In genomic region chr2:30899397-30900069, GRCm38 (mm10) we compare ENCODE assay signal across 31 mouse cellular contexts. TPM values are rescaled to one million over a fixed set of nuclear protein-coding genes. Genes with fewer than 3 reads are reported as not detected.
A peak's percentile ranks its signal among the peaks of the same experiment; 100 is the strongest.
DNase-seq lines count a peak whose midpoint lies in the region; ATAC-seq and TF ChIP-seq lines count a peak whose summit lies in the region.
"Had no signal": no experiment of that assay in that cellular context is flagged by ENCODE, and none has a peak within 500 bp of the region (broad histone marks: within the 10 kb centered on the region; RNA-seq: fewer than 3 reads in every experiment).

No protein-coding gene starts in this region.

- 79% methylated on average over 14 of the region's 14 CpGs for WGBS in intestine, embryonic 16.5 days
- 75% methylated on average over 14 of the region's 14 CpGs for WGBS in intestine, postnatal 0 days
- 90% methylated on average over 14 of the region's 14 CpGs for WGBS in midbrain, embryonic 11.5 days
- WGBS in midbrain, embryonic 15.5 days: 85% methylated on average over 14 of the region's 14 CpGs
- 61% methylated on average over 14 of the region's 14 CpGs for WGBS in stomach, postnatal 0 days
- 91% methylated on average over 14 of the region's 14 CpGs for WGBS in forebrain, embryonic 10.5 days

- 0 out of 2 replicates have a peak overlapping the region, but pooled peaks have one; percentile 19 for H3K27ac ChIP-seq in intestine, embryonic 16.5 days (ENCODE audit: low read length)
- H3K27ac ChIP-seq in intestine, postnatal 0 days (ENCODE audit: low read depth, low read length): no peak overlapping the region
- H3K27ac ChIP-seq in midbrain, embryonic 11.5 days (ENCODE audit: low read depth, low read length): no peak overlapping the region
- no peak overlapping the region for H3K27ac ChIP-seq in midbrain, embryonic 15.5 days
- H3K27ac ChIP-seq in embryonic fibroblast, embryonic 13.5 days (ENCODE audit: insufficient read depth, low read length): peak overlapping the region; percentile 62
- H3K27ac ChIP-seq in stomach, postnatal 0 days (replicated peaks): 0 out of 2 replicates have a peak overlapping the region, but pooled peaks have one; percentile 61
- H3K27ac ChIP-seq in forebrain, embryonic 10.5 days: no peak overlapping the region
- H3K27ac ChIP-seq: embryonic facial prominence, embryonic 12.5 days; embryonic facial prominence, embryonic 15.5 days; gastrocnemius, adult 2 months; heart, embryonic 15.5 days; hindbrain, embryonic 10.5 days; hindbrain, embryonic 13.5 days had no signal

- no peak for TF ChIP-seq CTCF in intestine, postnatal 0 days (IDR thresholded peaks at IDR 0.05; ENCODE audit: low read depth)
- no peak for TF ChIP-seq CTCF in embryonic fibroblast, embryonic 13.5 days (IDR thresholded peaks at IDR 0.05; ENCODE audit: borderline replicate concordance, insufficient read depth, low read length)
- TF ChIP-seq CTCF in stomach, postnatal 0 days (IDR thresholded peaks at IDR 0.05; ENCODE audit: low read depth): no peak

- H3K4me1 ChIP-seq in intestine, embryonic 16.5 days (ENCODE audit: control insufficient read depth, insufficient read depth, low read length): peaks cover 18% of the 10 kb centered on the region
- no peaks in the 10 kb centered on the region for H3K4me1 ChIP-seq in intestine, postnatal 0 days (replicated peaks; ENCODE audit: control insufficient read depth, insufficient read depth, low read length)
- peaks cover 14% of the 10 kb centered on the region for H3K4me1 ChIP-seq in midbrain, embryonic 11.5 days (ENCODE audit: control insufficient read depth, insufficient read depth, low read length)
- H3K4me1 ChIP-seq in midbrain, embryonic 15.5 days: peaks cover 10% of the 10 kb centered on the region
- H3K4me1 ChIP-seq in embryonic fibroblast, embryonic 13.5 days (ENCODE audit: control insufficient read depth, insufficient read depth, low read length): peaks cover 7% of the 10 kb centered on the region; the same call in 1 of the 2 replicates
- H3K4me1 ChIP-seq in stomach, postnatal 0 days (replicated peaks; ENCODE audit: control insufficient read depth, insufficient read depth): peaks cover 5% of the 10 kb centered on the region
- peaks cover 49% of the 10 kb centered on the region for H3K4me1 ChIP-seq in forebrain, embryonic 10.5 days

- no peak overlapping the region for H3K4me3 ChIP-seq in intestine, embryonic 16.5 days (ENCODE audit: low read length)
- no peak overlapping the region for H3K4me3 ChIP-seq in intestine, postnatal 0 days (ENCODE audit: low read depth, low read length)
- H3K4me3 ChIP-seq in midbrain, embryonic 11.5 days (ENCODE audit: low read depth, low read length): no peak overlapping the region
- no peak overlapping the region for H3K4me3 ChIP-seq in midbrain, embryonic 15.5 days
- no peak overlapping the region for H3K4me3 ChIP-seq in embryonic fibroblast, embryonic 13.5 days (ENCODE audit: insufficient read depth, low read length)
- no peak overlapping the region for H3K4me3 ChIP-seq in stomach, postnatal 0 days (ENCODE audit: low read depth, low read length)
- H3K4me3 ChIP-seq in forebrain, embryonic 10.5 days: no peak overlapping the region
- H3K4me3 ChIP-seq: embryonic facial prominence, embryonic 12.5 days; embryonic facial prominence, embryonic 15.5 days; erythroblast, embryonic 14.5 days; gastrocnemius, adult 2 months; heart, embryonic 12.5 days; heart, embryonic 15.5 days; hindbrain, embryonic 10.5 days; hindbrain, embryonic 13.5 days had no signal

- peak; percentile 70 for DNase-seq in midbrain, embryonic 11.5 days (ENCODE audit: low spot score, missing footprints)
- no peak for DNase-seq in stomach, postnatal 0 days (ENCODE audit: low spot score)
- no peak for DNase-seq in forebrain, embryonic 10.5 days (ENCODE audit: extremely low spot score, low spot score)
- DNase-seq in adrenal gland, postnatal 4 days (ENCODE audit: low spot score in 2 of 2): no peak
- DNase-seq: adrenal gland, postnatal 10 days; adrenal gland, postnatal 36 days; cerebellum, adult 11 months; cerebellum, adult 2 months; cerebellum, adult 9-11 months; cerebellum, postnatal 25 days; forebrain, postnatal 0 days; gastrocnemius, adult 2 months; gastrocnemius, postnatal 14 days; heart, adult 18-20 months; heart, postnatal 10 days; heart, postnatal 36 days had no signal

- no peak overlapping the region for H3K9ac ChIP-seq in intestine, embryonic 16.5 days (ENCODE audit: low read depth, low read length)
- no peak overlapping the region for H3K9ac ChIP-seq in intestine, postnatal 0 days (ENCODE audit: low read depth, low read length)
- H3K9ac ChIP-seq in midbrain, embryonic 11.5 days (ENCODE audit: low read length): no peak overlapping the region
- no peak overlapping the region for H3K9ac ChIP-seq in midbrain, embryonic 15.5 days
- no peak overlapping the region for H3K9ac ChIP-seq in stomach, postnatal 0 days (ENCODE audit: low read length)
- H3K9ac ChIP-seq: embryonic facial prominence, embryonic 12.5 days; embryonic facial prominence, embryonic 15.5 days; forebrain, postnatal 0 days; heart, embryonic 12.5 days; heart, embryonic 15.5 days; hindbrain, embryonic 13.5 days had no signal

- no peak overlapping the region for H3K4me2 ChIP-seq in intestine, embryonic 16.5 days (ENCODE audit: low read depth, low read length)
- no peak overlapping the region for H3K4me2 ChIP-seq in intestine, postnatal 0 days (replicated peaks; ENCODE audit: low read depth)
- H3K4me2 ChIP-seq in midbrain, embryonic 11.5 days: no peak overlapping the region
- no peak overlapping the region for H3K4me2 ChIP-seq in midbrain, embryonic 15.5 days
- H3K4me2 ChIP-seq in stomach, postnatal 0 days (replicated peaks; ENCODE audit: low read depth): no peak overlapping the region
- H3K4me2 ChIP-seq: embryonic facial prominence, embryonic 12.5 days; embryonic facial prominence, embryonic 15.5 days; heart, embryonic 12.5 days; heart, embryonic 15.5 days; hindbrain, embryonic 13.5 days had no signal

- TF ChIP-seq EP300 in stomach, postnatal 0 days (optimal IDR thresholded peaks at IDR 0.05): no peak

- no peak for TF ChIP-seq POLR2A in embryonic fibroblast, embryonic 13.5 days (IDR thresholded peaks at IDR 0.05; ENCODE audit: low read depth, low read length)

- peaks cover 7% of the 10 kb centered on the region; the same call in 1 of the 2 replicates for H3K27me3 ChIP-seq in intestine, embryonic 16.5 days (replicated peaks; ENCODE audit: control insufficient read depth, insufficient read depth, low read length)
- H3K27me3 ChIP-seq in intestine, postnatal 0 days (replicated peaks; ENCODE audit: control insufficient read depth, insufficient read depth, low read length): peaks cover 11% of the 10 kb centered on the region; the same call in 1 of the 2 replicates
- peaks cover 5% of the 10 kb centered on the region; the same call in 1 of the 2 replicates for H3K27me3 ChIP-seq in midbrain, embryonic 11.5 days (ENCODE audit: control insufficient read depth, insufficient read depth, low read length)
- H3K27me3 ChIP-seq in midbrain, embryonic 15.5 days (replicated peaks): 0 out of 2 replicates have a peak, but pooled peaks cover 9% of the 10 kb centered on the region
- H3K27me3 ChIP-seq in stomach, postnatal 0 days (ENCODE audit: control insufficient read depth, insufficient read depth, low read length): no peaks in the 10 kb centered on the region
- peaks cover 33% of the 10 kb centered on the region for H3K27me3 ChIP-seq in forebrain, embryonic 10.5 days (ENCODE audit: poor library complexity, severe bottlenecking)
- H3K27me3 ChIP-seq: embryonic facial prominence, embryonic 12.5 days; embryonic facial prominence, embryonic 15.5 days; Patski had no signal

- no peaks in the 10 kb centered on the region for H3K36me3 ChIP-seq in intestine, embryonic 16.5 days (ENCODE audit: control insufficient read depth, insufficient read depth, low read length)
- H3K36me3 ChIP-seq in intestine, postnatal 0 days (ENCODE audit: control insufficient read depth, insufficient read depth): no peaks in the 10 kb centered on the region
- no peaks in the 10 kb centered on the region for H3K36me3 ChIP-seq in midbrain, embryonic 11.5 days (ENCODE audit: control insufficient read depth, insufficient read depth, low read length)
- no peaks in the 10 kb centered on the region for H3K36me3 ChIP-seq in midbrain, embryonic 15.5 days (replicated peaks)
- no peaks in the 10 kb centered on the region for H3K36me3 ChIP-seq in stomach, postnatal 0 days (ENCODE audit: control insufficient read depth, insufficient read depth, low read length)
- no peaks in the 10 kb centered on the region for H3K36me3 ChIP-seq in forebrain, embryonic 10.5 days (replicated peaks)
- H3K36me3 ChIP-seq: embryonic facial prominence, embryonic 15.5 days; heart, embryonic 12.5 days; heart, embryonic 15.5 days; hindbrain, embryonic 10.5 days; hindbrain, embryonic 13.5 days had no signal

- no peak for ATAC-seq in intestine, embryonic 16.5 days
- ATAC-seq in intestine, postnatal 0 days: no peak
- no peak for ATAC-seq in midbrain, embryonic 11.5 days (ENCODE audit: low FRiP score)
- no peak for ATAC-seq in midbrain, embryonic 15.5 days (replicated peaks)
- ATAC-seq in stomach, postnatal 0 days (ENCODE audit: low FRiP score, low TSS enrichment): no peak
- ATAC-seq: forebrain, embryonic 14.5 days; forebrain, postnatal 0 days; hindbrain, embryonic 16.5 days; Patski had no signal

- H3K9me3 ChIP-seq in intestine, embryonic 16.5 days (ENCODE audit: control insufficient read depth, low read length): no peaks in the 10 kb centered on the region
- H3K9me3 ChIP-seq in intestine, postnatal 0 days (ENCODE audit: control insufficient read depth): no peaks in the 10 kb centered on the region
- no peaks in the 10 kb centered on the region for H3K9me3 ChIP-seq in midbrain, embryonic 11.5 days (ENCODE audit: control insufficient read depth, low read length)
- H3K9me3 ChIP-seq in midbrain, embryonic 15.5 days: no peaks in the 10 kb centered on the region
- no peaks in the 10 kb centered on the region for H3K9me3 ChIP-seq in stomach, postnatal 0 days (ENCODE audit: control insufficient read depth, low read length)
- no peaks in the 10 kb centered on the region for H3K9me3 ChIP-seq in forebrain, embryonic 10.5 days
- H3K9me3 ChIP-seq: embryonic facial prominence, embryonic 12.5 days; embryonic facial prominence, embryonic 15.5 days; heart, embryonic 12.5 days; heart, embryonic 15.5 days; hindbrain, embryonic 10.5 days; hindbrain, embryonic 13.5 days had no signal

RNA-seq across cellular contexts. Expression of gene Ptges, which starts 30.1 kb away (rescaled TPM):
- polyA plus RNA-seq in intestine, embryonic 16.5 days (2015; fragmentation: Nextera tagmentation; extraction: Ambion mirVana): 3.9 and 4.0 TPM in 2 replicates
- polyA plus RNA-seq in intestine, postnatal 0 days (2015; fragmentation: Nextera tagmentation; extraction: Ambion mirVana): 2.8 and 3.6 TPM in 2 replicates
- polyA plus RNA-seq in midbrain, embryonic 11.5 days (2014; fragmentation: Nextera tagmentation; extraction: Ambion mirVana): 4.7 and 6.1 TPM in 2 replicates
- polyA plus RNA-seq in midbrain, embryonic 15.5 days (2015; fragmentation: Nextera tagmentation; extraction: Ambion mirVana): 5.1 and 6.3 TPM in 2 replicates
- 37.2 and 41.3 TPM in 2 replicates for polyA plus RNA-seq in embryonic fibroblast, embryonic 13.5 days (2011; ENCODE audit: insufficient read length, low read depth, missing spikeins)
- 28.3 and 29.2 TPM in 2 replicates for polyA plus RNA-seq in stomach, postnatal 0 days (2015; fragmentation: Nextera tagmentation; extraction: Ambion mirVana)
- 5.1 and 7.3 TPM in 2 replicates for polyA plus RNA-seq in forebrain, embryonic 10.5 days (2016; fragmentation: Nextera tagmentation; extraction: Ambion mirVana)
- total RNA-seq in adrenal gland, postnatal 4 days (2021): 10 to 100 TPM; 14.6 to 16.9 TPM
- total RNA-seq: common myeloid progenitor, adult 5-6 weeks had no signal
- polyA plus RNA-seq: erythroblast, embryonic 14.5 days had no signal

RNA-seq across cellular contexts. Expression of gene Tor1b, which starts 53.2 kb away (rescaled TPM):
- polyA plus RNA-seq in intestine, embryonic 16.5 days (2015; fragmentation: Nextera tagmentation; extraction: Ambion mirVana): 20.9 and 21.7 TPM in 2 replicates
- polyA plus RNA-seq in intestine, postnatal 0 days (2015; fragmentation: Nextera tagmentation; extraction: Ambion mirVana): 13.3 and 14.6 TPM in 2 replicates
- polyA plus RNA-seq in midbrain, embryonic 11.5 days (2014; fragmentation: Nextera tagmentation; extraction: Ambion mirVana): 19.3 and 21.1 TPM in 2 replicates
- 19.9 and 20.8 TPM in 2 replicates for polyA plus RNA-seq in midbrain, embryonic 15.5 days (2015; fragmentation: Nextera tagmentation; extraction: Ambion mirVana)
- polyA plus RNA-seq in embryonic fibroblast, embryonic 13.5 days (2011; ENCODE audit: insufficient read length, low read depth, missing spikeins): 43.9 and 47.1 TPM in 2 replicates
- 20.1 and 21.8 TPM in 2 replicates for polyA plus RNA-seq in stomach, postnatal 0 days (2015; fragmentation: Nextera tagmentation; extraction: Ambion mirVana)
- polyA plus RNA-seq in forebrain, embryonic 10.5 days (2016; fragmentation: Nextera tagmentation; extraction: Ambion mirVana): 23.6 and 24.2 TPM in 2 replicates
- 10 to 100 TPM; 51.4 to 54.9 TPM for total RNA-seq in adrenal gland, postnatal 4 days (2021)

Comparison
In these comparisons a context has a peak if more than half of its experiments do, and no peak if none do; other contexts are left out.
1. H3K27ac ChIP-seq: peak in intestine, embryonic 16.5 days (single experiment), embryonic fibroblast, embryonic 13.5 days (single experiment) and stomach, postnatal 0 days (single experiment); none in intestine, postnatal 0 days (single experiment), midbrain, embryonic 11.5 days (single experiment), midbrain, embryonic 15.5 days (single experiment) and forebrain, embryonic 10.5 days (single experiment).